Mouse (Mus musculus) heart, embryonic 12.5 days (tissue): ENCODE measurements around the gene Map3k5. TPM values are rescaled to one million over a fixed set of nuclear protein-coding genes. Genes with fewer than 3 reads are reported as not detected.
A peak's percentile ranks its signal among the peaks of the same experiment; 100 is the strongest.

Source experiments
- ATAC-seq: fragments of 200-750 bp; cut with Nextera tagmentation; 2 replicates; pipeline ENCODE4 v1.8.0; 2017; ENCODE audit warnings: moderate TSS enrichment, moderate library complexity; ENCODE audit not compliant: insufficient number of reproducible peaks, low FRiP score
- H3K27ac ChIP-seq: fragments of 300-500 bp; sonication (generic); 2 replicates; pipeline ENCODE4 v1.5.1; 2016; ENCODE audit warnings: mild to moderate bottlenecking, moderate library complexity; ENCODE audit not compliant: poor library complexity, severe bottlenecking
- H3K27me3 ChIP-seq: fragments of 300-500 bp; sonication (generic); replicated peaks from 2 replicates; pipeline ENCODE4 v1.6.1; 2016; ENCODE audit warnings: mild to moderate bottlenecking, moderate library complexity
- H3K36me3 ChIP-seq: fragments of 300-500 bp; sonication (generic); 2 replicates; pipeline ENCODE4 v1.6.1; 2016; ENCODE audit warnings: mild to moderate bottlenecking, moderate library complexity
- H3K4me1 ChIP-seq: fragments of 300-500 bp; sonication (generic); replicated peaks from 2 replicates; pipeline ENCODE4 v1.6.1; 2016; ENCODE audit warnings: mild to moderate bottlenecking
- H3K4me2 ChIP-seq: fragments of 300-500 bp; sonication (generic); 2 replicates; pipeline ENCODE4 v1.6.1; 2016; ENCODE audit warnings: mild to moderate bottlenecking, moderate library complexity
- H3K4me3 ChIP-seq: fragments of 300-500 bp; sonication (generic); 2 replicates; pipeline ENCODE4 v1.5.1; 2016; ENCODE audit warnings: mild to moderate bottlenecking
- H3K9ac ChIP-seq: fragments of 300-500 bp; sonication (generic); 2 replicates; pipeline ENCODE4 v1.6.1; 2016; ENCODE audit warnings: mild to moderate bottlenecking, moderate library complexity
- H3K9me3 ChIP-seq: fragments of 300-500 bp; sonication (generic); replicated peaks from 2 replicates; pipeline ENCODE4 v1.6.1; 2016; ENCODE audit warnings: mild to moderate bottlenecking, moderate library complexity
- WGBS: fragments of 180-500 bp; shearing (Covaris S2); methylation state at CpG from one replicate; pipeline ENCODE4 v1.1.7; 2016; 5-methylcytosine and 5-hydroxymethylcytosine counted together
- polyA plus RNA-seq: library from polyadenylated mRNA; unstranded; fragments of >200 nt; fragmentation: Nextera tagmentation; extraction: Ambion mirVana; gene quantifications from 2 replicates; pipeline ENCODE4 v1.2.1, GENCODE M21; 2016

The Map3k5 gene
- 4.4 and 4.8 TPM in 2 replicates for polyA plus RNA-seq

DNA sequence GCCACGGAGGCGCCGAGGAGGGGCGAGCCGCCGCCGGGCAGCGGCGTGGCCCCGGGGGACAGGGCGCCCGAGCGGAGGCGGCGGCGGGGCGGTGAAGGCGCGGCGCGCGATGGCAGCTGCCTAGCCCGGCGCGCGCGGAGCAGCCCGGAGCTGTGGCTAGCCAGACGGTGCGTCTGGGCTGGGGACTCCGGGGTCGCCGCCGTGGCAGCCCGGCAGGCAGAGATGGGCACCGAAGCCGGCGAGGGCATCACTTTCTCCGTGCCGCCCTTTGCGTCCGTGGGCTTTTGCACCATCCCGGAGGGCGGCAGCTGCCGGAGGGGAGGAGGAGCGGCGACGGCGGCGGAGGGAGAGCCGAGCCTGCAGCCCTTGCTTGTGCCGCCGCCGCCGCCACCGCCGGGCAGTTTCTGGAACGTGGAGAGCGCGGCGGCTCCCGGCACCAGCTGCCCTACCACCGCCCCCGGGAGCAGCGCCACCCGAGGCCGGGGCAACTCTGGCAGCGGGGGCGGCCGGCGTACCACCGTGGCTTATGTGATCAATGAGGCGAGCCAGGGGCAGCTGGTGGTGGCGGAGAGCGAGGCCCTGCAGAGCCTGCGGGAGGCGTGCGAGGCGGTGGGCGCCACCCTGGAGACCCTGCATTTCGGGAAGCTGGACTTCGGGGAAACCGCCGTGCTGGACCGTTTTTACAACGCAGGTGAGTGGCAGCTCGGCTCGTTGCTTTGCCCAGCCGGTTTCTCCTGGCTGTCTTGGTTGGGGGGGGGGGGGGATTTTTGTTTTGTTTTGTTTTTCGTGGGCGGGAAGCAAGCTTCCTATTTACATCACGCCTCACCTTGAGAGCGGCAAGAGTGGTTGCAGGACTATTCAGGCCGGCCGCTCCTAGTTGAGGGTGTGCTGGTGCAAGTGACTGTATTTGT is at the start of gene Map3k5:
Gene Map3k5 (plus strand): TSS at position 89 of the 911 bp plus-strand sequence.
- H3K4me1 ChIP-seq = peaks cover 34% of the 10 kb centered on the region
- WGBS = under 1% methylated on average over 91 of the region's 95 CpGs
- H3K27ac ChIP-seq = peak within 1 kb of the TSS; percentile 91
- H3K4me3 ChIP-seq = peak within 1 kb of the TSS; percentile 90
- H3K9me3 ChIP-seq = no peaks in the 10 kb centered on the region
- peak; percentile 75 for ATAC-seq
- H3K36me3 ChIP-seq = no peaks in the 10 kb centered on the region
- H3K27me3 ChIP-seq = no peaks in the 10 kb centered on the region
- peak within 1 kb of the TSS; percentile 91 for H3K9ac ChIP-seq
- peak within 1 kb of the TSS; percentile 96 for H3K4me2 ChIP-seq

DNA sequence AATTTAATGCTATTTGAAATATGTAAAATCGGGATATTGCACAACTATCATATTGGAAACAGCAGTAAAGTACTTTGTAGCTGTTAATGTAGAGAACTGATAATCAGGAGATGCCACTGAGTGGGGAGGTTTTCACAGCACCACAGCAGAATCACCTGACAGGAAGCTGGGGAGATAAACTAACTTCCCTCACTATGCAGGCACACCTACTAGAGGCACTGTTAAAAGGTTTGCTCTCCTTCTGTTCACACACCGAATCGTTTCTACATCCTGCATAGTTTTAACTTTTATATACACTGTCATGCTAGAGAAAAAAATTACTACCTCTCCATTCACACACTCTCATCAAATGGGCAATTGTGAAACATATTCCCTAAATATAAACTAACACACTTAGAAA is 48.0 kb upstream of the Map3k5 start:
- Histone ChIP-seq H3K4me1 (no peaks in the 10 kb centered on the region), H3K4me3 (no peak overlapping the region), H3K4me2 (no peak overlapping the region), H3K27me3 (no peaks in the 10 kb centered on the region), H3K9ac (no peak overlapping the region), H3K36me3 (peaks cover 16% of the 10 kb centered on the region), H3K27ac (no peak overlapping the region), H3K9me3 (no peaks in the 10 kb centered on the region)
- 64% methylated on average over 3 of the region's 3 CpGs for WGBS
- ATAC-seq = no peak

DNA sequence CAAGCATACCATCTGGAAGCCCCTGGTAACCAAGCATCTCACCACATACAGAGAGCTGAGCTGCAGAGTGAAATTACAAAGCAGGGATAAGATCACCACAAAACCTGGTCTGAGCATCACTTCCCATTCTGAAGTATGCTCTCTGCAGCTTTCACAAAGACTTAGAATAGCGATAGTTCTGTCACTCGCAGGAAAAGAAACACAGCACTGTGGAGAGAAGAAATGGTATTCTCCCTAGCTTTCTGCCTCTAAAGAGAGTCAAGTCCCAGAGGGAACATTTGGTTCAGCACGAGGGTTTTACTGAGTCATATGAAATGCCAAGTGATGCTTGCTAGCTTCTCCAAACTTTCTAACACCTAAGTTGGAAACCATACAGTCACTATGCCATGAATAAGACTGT is 44.4 kb upstream of the Map3k5 start:
- H3K9me3 ChIP-seq = no peaks in the 10 kb centered on the region
- H3K4me2 ChIP-seq = no peak overlapping the region
- H3K36me3 ChIP-seq = peaks cover 13% of the 10 kb centered on the region
- H3K27ac ChIP-seq = no peak overlapping the region
- no peaks in the 10 kb centered on the region for H3K4me1 ChIP-seq
- H3K9ac ChIP-seq = no peak overlapping the region
- no peak overlapping the region for H3K4me3 ChIP-seq
- no peak for ATAC-seq
- H3K27me3 ChIP-seq = no peaks in the 10 kb centered on the region
- 79% methylated on average over 3 of the region's 3 CpGs for whole genome bisulfite sequencing

DNA sequence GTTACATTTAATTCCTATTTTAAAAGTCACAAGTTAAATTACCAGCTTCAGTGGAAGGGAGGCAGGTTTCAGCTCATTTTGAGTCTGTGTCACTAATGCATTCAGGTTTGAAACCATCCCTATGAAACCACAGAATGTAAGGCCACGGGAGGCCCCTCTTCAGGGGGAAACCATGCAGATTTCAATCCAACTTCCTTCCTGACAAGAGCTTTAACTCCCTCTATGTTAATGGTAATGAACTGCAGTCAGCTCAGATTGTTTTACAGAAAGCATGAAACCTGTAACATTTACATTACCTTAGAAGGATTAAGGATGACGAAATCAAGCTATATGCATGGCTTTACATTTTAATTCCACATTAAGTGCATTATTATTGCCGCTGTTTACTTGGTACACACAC is 42.6 kb upstream of the Map3k5 start:
- Histone ChIP-seq H3K27me3 (no peaks in the 10 kb centered on the region), H3K36me3 (peaks cover 10% of the 10 kb centered on the region; the same call in 1 of the 2 replicates), H3K9me3 (no peaks in the 10 kb centered on the region), H3K4me2 (no peak overlapping the region), H3K9ac (no peak overlapping the region), H3K27ac (no peak overlapping the region), H3K4me1 (no peaks in the 10 kb centered on the region), H3K4me3 (no peak overlapping the region)
- no peak for ATAC-seq
- 55% methylated on average over 3 of the region's 3 CpGs for WGBS

DNA sequence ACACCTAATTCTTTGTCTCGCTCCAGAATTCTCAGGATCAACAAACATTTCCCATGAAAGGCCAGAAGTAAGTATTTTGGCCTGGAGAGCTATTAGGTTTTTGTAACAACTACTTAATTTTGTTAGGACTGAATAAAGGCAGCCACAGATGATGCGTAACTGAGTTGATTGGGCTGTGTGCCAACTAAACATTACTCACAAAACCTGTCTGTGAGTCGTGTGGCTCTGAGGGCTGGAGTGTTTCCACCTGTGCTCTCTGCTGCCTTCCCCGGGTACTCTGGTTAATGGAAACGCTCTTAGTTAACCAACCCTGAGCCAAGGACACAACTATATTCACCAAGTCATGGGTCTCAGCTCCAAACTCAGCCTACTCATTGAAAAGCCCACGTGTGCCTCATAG is 41.1 kb upstream of the Map3k5 start:
- 78% methylated on average over 6 of the region's 6 CpGs for WGBS

DNA sequence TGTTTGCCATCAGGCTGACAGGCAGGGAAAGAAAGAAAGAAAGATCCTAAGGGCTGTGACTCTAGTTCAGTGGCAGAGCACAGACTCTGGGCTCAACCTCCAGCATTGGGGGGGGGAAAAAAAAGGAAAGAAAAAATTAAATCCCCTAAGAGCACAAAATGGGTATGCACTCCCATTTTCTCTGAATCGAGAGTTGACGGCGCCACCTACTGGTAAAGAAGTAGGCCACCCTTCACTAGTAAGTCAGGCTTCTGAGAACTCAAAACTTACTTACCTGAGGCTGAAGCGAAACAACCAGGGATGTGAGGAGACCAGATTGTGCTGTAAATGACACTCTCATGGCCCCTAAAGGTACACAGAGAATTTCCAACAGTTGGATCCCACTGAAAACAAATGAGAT is 40.3 kb upstream of the Map3k5 start:
- Histone ChIP-seq H3K36me3 (peaks cover 9% of the 10 kb centered on the region; the same call in 1 of the 2 replicates), H3K27me3 (no peaks in the 10 kb centered on the region)
- WGBS = 14% methylated on average over 4 of the region's 4 CpGs

More for the DNA sequence above, 41.1 kb upstream of the Map3k5 start:
- H3K9me3 ChIP-seq = no peaks in the 10 kb centered on the region
- no peaks in the 10 kb centered on the region for H3K27me3 ChIP-seq
- no peak overlapping the region for H3K4me2 ChIP-seq
- no peak overlapping the region for H3K27ac ChIP-seq
- H3K9ac ChIP-seq = no peak overlapping the region
- ATAC-seq = no peak
- no peaks in the 10 kb centered on the region for H3K4me1 ChIP-seq
- no peak overlapping the region for H3K4me3 ChIP-seq
- H3K36me3 ChIP-seq = peaks cover 11% of the 10 kb centered on the region; the same call in 1 of the 2 replicates

DNA sequence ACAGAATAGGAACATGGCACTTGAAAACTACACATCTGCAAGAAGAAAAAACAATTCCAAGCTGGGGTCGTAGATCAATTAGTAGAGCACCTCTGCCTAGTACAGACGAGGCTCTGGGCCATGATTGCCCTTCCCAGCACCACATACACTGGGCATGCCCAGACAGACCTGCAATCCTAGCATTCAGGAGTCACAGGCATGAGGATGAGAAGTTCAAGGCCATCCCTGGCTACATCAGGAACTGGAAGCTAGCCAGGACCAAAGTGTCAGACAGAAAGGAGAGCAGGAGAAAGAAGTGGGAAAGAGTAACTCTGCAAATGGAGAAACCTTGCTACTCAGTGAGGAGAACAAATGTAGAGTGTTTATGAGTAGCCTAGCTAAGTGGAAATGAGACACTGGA is 34.1 kb upstream of the Map3k5 start:
- Histone ChIP-seq H3K27ac (no peak overlapping the region), H3K36me3 (peaks cover 17% of the 10 kb centered on the region), H3K4me2 (no peak overlapping the region), H3K27me3 (no peaks in the 10 kb centered on the region), H3K9me3 (no peaks in the 10 kb centered on the region), H3K9ac (no peak overlapping the region), H3K4me1 (no peaks in the 10 kb centered on the region), H3K4me3 (no peak overlapping the region)
- 73% methylated on average over 2 of the region's 2 CpGs for WGBS
- ATAC-seq = no peak

More for the DNA sequence above, 40.3 kb upstream of the Map3k5 start:
- H3K9ac ChIP-seq = no peak overlapping the region
- no peak overlapping the region for H3K4me3 ChIP-seq
- H3K4me2 ChIP-seq = no peak overlapping the region
- no peaks in the 10 kb centered on the region for H3K9me3 ChIP-seq
- no peak overlapping the region for H3K27ac ChIP-seq
- no peaks in the 10 kb centered on the region for H3K4me1 ChIP-seq
- ATAC-seq = no peak

DNA sequence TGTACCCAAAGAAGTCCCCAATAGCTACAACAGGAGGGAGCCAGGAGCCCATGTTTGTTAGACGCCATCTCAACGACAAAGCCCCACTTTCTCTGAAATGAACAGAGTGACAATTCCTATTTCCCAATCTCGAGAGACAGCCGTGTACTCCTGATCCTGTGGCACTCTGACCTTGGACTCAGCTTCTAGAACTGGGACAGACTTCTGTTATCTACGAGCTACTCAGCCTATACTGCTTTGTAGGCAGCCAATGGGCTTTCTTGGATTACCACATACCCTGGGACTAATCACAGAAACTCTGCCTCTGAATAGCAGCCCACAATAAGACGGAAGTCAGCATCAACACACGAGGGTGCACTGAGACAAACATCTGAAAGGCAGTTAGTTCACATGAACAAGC is 32.3 kb upstream of the Map3k5 start:
- ATAC-seq = no peak
- Histone ChIP-seq H3K4me1 (no peaks in the 10 kb centered on the region), H3K36me3 (peaks cover 17% of the 10 kb centered on the region), H3K4me2 (no peak overlapping the region), H3K27ac (no peak overlapping the region), H3K27me3 (no peaks in the 10 kb centered on the region), H3K9ac (no peak overlapping the region), H3K9me3 (no peaks in the 10 kb centered on the region), H3K4me3 (no peak overlapping the region)
- 67% methylated on average over 7 of the region's 7 CpGs for WGBS

DNA sequence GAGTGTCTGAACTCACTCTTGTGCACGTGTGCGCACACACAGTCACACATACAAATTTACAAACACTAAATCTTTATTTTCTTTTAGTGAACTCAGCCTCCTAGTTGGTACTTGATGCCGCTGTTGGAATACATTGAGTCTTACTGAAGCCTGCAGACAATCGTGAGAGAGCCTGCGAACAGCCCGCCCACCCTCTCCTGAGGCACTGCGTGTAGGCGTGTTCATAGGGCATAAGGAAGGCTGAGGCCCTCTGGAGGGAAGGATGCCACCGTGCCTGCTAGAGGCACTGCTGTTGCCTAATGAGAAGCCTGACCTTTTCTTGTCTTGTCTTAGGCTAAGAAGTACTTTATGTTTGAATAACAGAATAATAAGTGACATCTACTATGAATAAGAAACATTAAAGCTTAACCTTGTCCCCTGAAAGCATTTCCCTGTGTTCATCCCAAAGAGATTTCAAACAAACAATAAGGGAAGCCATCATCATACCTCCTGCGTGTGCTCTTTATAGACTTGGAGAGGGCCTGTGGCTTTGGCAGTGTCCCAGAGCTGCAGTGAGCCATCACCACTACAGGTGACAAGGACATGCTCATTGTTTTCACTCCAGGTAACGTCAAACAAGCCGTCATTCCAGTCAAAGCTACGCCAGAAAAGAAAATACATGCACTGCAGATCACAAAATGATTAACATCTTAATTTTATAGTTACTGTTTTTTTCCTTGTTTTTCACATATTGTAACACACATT is 30.0 kb upstream of the Map3k5 start:
- no peak overlapping the region for H3K4me3 ChIP-seq
- no peak overlapping the region for H3K4me2 ChIP-seq
- H3K27ac ChIP-seq = no peak overlapping the region
- H3K27me3 ChIP-seq = no peaks in the 10 kb centered on the region
- WGBS = 81% methylated on average over 13 of the region's 13 CpGs
- H3K4me1 ChIP-seq = no peaks in the 10 kb centered on the region
- no peaks in the 10 kb centered on the region for H3K9me3 ChIP-seq
- peaks cover 12% of the 10 kb centered on the region for H3K36me3 ChIP-seq
- no peak for ATAC-seq
- no peak overlapping the region for H3K9ac ChIP-seq

DNA sequence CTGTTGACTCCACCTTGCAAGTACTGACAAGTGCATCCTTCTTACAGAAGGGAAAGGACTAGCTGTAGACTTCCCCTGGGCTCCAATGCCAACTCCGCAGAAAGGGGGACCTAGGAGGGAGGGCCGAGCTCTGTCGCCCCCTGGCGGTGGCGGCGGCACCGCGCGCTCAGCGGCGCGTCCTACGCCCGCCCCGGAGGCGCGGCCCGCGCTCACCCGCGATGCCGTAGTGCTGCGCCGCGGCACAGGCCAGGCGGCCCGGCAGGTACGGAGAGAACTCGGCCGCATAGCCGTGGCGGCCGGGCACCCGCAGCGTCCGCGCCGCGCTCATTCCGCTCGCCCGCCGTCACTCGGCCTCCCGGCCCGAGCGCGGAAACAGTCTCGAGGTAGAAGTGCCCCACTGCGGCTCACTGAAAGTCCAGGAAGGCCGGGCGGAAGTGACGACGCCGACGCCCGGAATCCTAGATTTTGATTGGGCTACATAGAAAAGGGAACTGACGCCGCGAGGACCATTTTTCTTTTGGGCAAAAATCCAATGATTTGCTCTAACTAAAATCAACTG is 26.9 kb upstream of the Map3k5 start, which contains the start of gene Pex7:
Gene Pex7 (minus strand): TSS at position 444 of the 559 bp plus-strand sequence.
- Histone ChIP-seq H3K4me2 (peak within 1 kb of the TSS; percentile 37), H3K4me3 (peak within 1 kb of the TSS; percentile 99), H3K9ac (peak within 1 kb of the TSS; percentile 94), H3K4me1 (no peaks in the 10 kb centered on the region), H3K27me3 (peaks cover 6% of the 10 kb centered on the region; the same call in 1 of the 2 replicates), H3K27ac (peak within 1 kb of the TSS; percentile 96), H3K9me3 (no peaks in the 10 kb centered on the region), H3K36me3 (peaks cover 6% of the 10 kb centered on the region; the same call in 1 of the 2 replicates)
- WGBS = under 1% methylated on average over 50 of the region's 60 CpGs
- peak; percentile 97 for ATAC-seq

DNA sequence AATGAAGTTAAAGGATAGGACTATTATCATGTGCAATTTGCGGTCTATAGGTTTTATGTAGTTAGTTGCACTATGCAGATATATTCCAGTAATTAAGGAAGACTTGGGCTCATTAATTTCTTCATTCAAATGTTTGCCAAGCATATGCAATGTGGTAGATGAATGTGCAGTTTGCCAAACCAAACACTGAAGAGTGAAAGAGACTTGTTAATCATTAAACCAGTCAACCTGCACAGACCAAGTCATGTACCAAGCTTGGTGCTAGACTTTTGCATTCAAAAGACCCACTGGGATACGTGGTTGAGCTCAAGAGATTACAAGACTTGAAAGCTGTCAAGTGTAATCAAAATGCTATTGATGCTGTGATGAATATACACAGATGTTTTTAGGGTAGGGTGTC is 26.2 kb upstream of the Map3k5 start:
- Histone ChIP-seq H3K4me2 (no peak overlapping the region), H3K4me3 (no peak overlapping the region)
- 73% methylated on average over 2 of the region's 2 CpGs for WGBS

More for the DNA sequence above, 26.2 kb upstream of the Map3k5 start:
- H3K9ac ChIP-seq = no peak overlapping the region
- no peak for ATAC-seq
- H3K9me3 ChIP-seq = no peaks in the 10 kb centered on the region
- no peaks in the 10 kb centered on the region for H3K4me1 ChIP-seq
- peaks cover 6% of the 10 kb centered on the region; the same call in 1 of the 2 replicates for H3K27me3 ChIP-seq
- H3K27ac ChIP-seq = no peak overlapping the region
- H3K36me3 ChIP-seq = peaks cover 6% of the 10 kb centered on the region; the same call in 1 of the 2 replicates
